Mouse (Mus musculus) embryonic fibroblast, embryonic 13.5 days (primary cell): ENCODE measurements around the gene Alg14.

Source experiments
- CTCF ChIP-seq: IDR thresholded peaks from 2 replicates; pipeline ENCODE4 v1.5.1; 2011; ENCODE audit warnings: mild to moderate bottlenecking, control low read depth, low read length, moderate library complexity, borderline replicate concordance; ENCODE audit not compliant: insufficient read depth
- POLR2A ChIP-seq: IDR thresholded peaks from 2 replicates; pipeline ENCODE4 v1.6.1; 2011; ENCODE audit warnings: low read depth, mild to moderate bottlenecking, control low read depth, low read length, moderate library complexity

DNA sequence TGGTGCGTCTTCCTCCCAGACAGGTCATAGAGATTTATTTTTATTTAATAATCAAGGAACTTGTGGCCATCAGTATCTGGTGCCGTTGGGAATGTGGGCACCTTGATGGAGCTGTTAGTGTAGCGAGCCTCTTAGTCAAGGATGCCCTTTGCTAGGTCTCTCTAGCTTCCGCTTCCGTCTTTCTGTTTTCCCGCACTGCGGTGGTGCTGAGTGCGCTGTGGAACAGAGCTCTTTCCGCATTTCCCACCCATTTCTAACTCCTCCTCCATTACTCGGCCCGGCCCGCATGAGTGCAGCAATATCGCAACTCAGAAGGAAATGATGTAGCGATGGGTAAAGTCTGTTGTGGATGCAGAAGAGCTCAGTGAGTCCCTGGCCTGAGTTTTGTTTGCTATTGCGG lies 31.8 kb downstream of the Alg14 start:
- no peak for TF ChIP-seq CTCF
- TF ChIP-seq POLR2A: no peak
